Mouse (Mus musculus): ENCODE results near the gene Mgat5.

Gene Mgat5

DNA sequence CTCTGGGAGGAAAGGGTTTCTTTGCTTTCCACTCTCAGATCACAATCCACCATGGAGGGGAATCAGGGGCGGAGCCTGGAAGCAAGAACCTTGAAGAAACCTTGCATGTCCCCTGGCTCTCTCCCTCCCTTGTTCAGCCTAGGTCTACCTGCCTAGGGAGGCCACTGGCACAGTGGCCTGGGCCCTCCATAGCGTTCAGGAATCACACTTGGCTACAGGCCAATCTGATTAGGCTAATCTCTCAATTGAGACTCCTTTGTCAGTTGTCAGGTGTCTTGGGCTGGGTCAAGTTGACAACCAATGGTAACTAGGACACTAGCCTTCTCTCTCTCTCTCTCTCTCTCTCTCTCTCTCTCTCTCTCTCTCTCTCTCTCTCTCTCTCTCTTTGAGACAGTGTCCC lies 12.2 kb downstream of the Mgat5 start:
- CTCF ChIA-PET, result no interaction called here

DNA sequence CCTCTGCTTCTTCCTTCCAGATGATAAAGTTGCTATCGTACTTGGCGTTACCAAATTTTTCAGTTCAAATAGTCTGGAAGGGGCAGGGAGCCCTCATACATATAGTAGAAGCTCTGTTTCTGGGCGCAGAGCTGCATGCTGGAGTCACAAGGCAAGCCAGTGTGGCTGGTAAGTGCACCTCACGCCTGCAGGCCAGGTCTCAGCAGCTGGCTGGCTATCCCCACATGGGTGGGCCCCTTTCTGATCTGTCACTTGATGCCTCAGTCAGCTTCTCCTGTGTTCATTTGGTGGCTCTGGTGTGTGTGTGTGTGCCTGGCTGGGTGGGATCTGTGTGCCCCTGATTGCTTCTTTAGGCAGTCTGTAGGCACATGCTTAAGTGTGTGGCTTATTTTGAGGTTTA lies 12.8 kb downstream of the Mgat5 start:
- CTCF ChIA-PET, result interaction anchor here (0.7 kb wide), 1 partner anchor 22 kb away, joined by 3 read pairs; no protein-coding TSS in a partner anchor

- CTCF ChIA-PET, result interaction anchor here (0.7 kb wide), 1 partner anchor 22 kb away, joined by 3 read pairs; no protein-coding TSS in a partner anchor
These were observed 13.4 kb downstream of the Mgat5 start for GRCm38 (mm10) chr1:127218182-127218581.

DNA sequence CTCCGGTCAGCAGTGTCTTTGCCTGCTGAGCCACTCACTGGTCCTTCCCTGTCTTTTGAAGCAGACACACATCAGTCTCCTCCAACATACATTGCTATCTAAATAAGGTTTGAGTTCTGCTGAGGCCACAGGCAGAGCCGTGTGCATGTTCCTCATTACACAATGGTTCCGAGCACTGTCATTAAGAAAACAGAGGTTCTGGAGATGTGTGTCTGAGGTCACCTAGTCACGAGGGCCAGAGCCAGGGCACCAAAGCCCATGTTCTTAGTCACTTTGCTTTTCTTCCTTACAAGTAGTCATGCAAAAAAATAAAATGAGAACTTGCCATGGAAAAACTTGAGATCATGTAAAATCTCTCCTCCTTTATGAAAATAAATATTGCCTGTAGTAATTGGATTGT lies 14.3 kb downstream of the Mgat5 start:
- CTCF ChIA-PET, result no interaction called here

DNA sequence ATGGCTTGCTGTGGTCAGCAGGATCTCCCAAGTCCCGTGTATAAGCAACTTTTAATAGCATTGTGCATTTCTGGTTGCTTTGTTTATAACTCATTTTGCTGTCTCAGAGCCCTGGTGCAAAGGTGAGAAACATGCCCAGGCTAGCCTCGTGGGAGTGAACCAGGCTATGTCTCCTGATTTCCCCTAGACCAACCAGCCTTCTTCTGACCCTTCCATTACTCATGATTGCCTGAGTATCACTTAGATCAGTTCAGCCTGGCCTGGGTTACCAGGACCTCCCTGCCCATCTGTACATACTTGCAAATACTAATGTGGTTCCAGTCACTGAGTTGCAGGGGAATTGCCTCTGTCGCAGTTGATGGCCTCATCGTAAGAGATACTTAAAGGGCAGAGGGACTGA lies 14.8 kb downstream of the Mgat5 start:
- CTCF ChIA-PET, result no interaction called here

- CTCF ChIA-PET, result interaction anchor here (0.6 to 0.7 kb wide), 2 partner anchors 190 to 1937 kb away, joined by 3 read pairs; no protein-coding TSS in a partner anchor
These were observed 17.4 kb downstream of the Mgat5 start for GRCm38 (mm10) chr1:127221998-127222736.

GRCm38 (mm10) chr1:127225060-127225459 lies 20.2 kb downstream of the Mgat5 start:
- CTCF ChIA-PET, result no interaction called here

DNA sequence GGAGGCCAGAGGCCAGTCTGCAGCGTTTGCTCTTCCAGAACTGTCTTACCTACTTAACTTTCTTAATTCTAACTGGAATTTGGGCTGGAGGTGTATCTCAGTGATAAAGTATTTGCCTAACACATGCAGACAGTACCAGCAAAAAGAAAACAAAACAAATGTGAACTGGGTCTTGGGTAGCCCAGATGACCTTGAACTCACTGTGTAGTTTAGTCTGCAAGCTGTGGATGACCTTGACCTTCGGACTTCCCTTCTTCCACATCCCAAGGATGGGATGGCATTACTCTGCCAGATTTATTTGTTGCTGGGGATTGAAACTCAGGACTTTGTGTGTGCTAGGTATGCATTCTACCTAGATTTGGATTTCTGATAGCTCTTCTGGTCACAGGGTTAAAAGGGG lies 24.2 kb downstream of the Mgat5 start:
- CTCF ChIA-PET, result interaction anchor here (0.6 kb wide), 1 partner anchor 181 kb away, joined by 4 read pairs; no protein-coding TSS in a partner anchor

- CTCF ChIA-PET, result no interaction called here
These were observed 25.7 kb downstream of the Mgat5 start for GRCm38 (mm10) chr1:127230468-127230867.

- CTCF ChIA-PET, result no interaction called here
These were observed 28.4 kb downstream of the Mgat5 start for GRCm38 (mm10) chr1:127233191-127233651.

- CTCF ChIA-PET, result no interaction called here
These were observed 30.3 kb downstream of the Mgat5 start for GRCm38 (mm10) chr1:127235157-127235556.

DNA sequence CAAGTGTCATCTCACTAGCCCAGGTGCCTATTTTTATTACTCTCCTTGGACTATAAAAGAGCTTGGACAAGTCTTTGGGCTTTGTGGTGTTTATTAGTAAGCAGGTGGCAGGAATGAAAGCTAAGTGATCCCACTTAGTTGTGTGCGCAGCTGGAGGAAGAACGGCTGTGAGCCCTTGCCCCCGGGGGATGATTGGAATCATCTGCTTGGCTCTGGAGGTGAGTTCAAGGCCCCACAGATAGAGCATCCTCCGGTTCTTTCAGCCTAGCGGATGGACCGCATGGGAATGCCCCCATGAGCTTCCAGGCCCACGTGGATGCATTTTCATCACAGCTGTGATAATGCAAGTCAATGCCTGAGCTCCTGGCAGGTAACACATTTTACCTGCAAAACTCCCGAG lies 31.6 kb downstream of the Mgat5 start:
- CTCF ChIA-PET, result no interaction called here

DNA sequence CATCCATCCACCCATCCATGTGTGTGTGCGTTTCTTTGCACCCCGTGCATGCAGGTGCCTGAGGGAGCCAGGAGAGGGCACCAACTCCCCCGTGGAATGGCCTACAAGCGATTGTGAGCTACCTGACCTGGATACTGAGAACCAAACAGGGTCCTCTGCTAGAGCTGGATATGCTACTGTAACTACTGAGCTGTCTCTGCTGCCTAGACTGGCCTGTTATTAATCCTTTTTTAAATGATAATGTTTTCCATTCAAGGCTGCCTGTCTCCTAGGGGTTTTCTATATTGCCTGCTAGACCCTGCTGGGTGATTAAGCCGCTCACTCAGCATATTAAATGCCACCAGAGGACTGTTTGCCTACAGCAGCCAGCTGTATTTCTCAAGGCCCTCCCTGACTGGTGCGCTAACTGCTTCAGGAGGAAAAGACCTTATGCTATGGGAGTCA lies 34.1 kb downstream of the Mgat5 start:
- CTCF ChIA-PET, result interaction anchor here (0.7 kb wide), 1 partner anchor 910 kb away, joined by 6 read pairs; no protein-coding TSS in a partner anchor

DNA sequence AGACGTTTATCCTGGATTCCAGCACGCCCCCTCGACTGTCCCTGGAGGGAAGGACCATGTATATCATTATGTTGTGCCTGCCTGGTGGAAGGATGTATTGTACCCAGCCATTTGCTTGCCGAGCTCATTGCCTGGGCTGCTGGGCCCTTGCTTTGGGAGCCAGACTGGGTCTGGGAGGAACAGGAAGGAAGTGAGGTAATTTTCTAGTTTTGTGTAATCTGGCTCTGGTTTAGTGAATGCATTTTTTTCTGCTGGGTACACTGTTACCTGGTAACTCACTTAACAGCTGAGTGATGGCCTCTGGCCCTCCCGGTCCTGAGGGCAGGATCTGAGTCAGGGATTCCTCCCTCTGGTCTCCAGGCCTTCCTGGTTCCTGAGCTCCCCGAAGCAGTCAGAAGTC lies 35.1 kb downstream of the Mgat5 start:
- CTCF ChIA-PET, result interaction anchor here (0.5 kb wide), 1 partner anchor 40 kb away, joined by 4 read pairs; no protein-coding TSS in a partner anchor

- CTCF ChIA-PET, result no interaction called here
These were observed 37.5 kb downstream of the Mgat5 start for GRCm38 (mm10) chr1:127242151-127242887.

- CTCF ChIA-PET, result no interaction called here
These were observed 38.2 kb downstream of the Mgat5 start for GRCm38 (mm10) chr1:127242888-127243588.

GRCm38 (mm10) chr1:127244054-127244770 lies 39.4 kb downstream of the Mgat5 start:
- CTCF ChIA-PET, result interaction anchor here (0.8 kb wide), 1 partner anchor 45 kb away, joined by 3 read pairs; no protein-coding TSS in a partner anchor

DNA sequence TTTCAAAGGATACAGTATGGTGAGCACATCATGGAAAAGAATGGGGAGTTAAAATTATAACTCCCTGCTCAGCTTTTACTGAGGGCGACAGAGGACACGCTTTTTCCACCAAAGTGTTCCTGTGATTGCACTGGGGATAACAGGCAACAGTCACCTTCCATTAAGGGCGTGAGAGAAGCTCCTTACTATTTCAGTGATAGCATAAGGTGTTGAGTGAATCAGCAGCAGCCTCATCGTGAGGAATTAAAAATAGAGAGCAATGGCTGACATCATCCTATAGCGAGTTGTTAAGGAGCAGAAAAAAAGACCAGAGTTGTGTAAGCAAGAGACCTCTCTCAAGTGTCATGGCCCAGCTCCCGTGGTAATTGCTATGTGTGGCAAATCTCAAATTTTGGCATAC lies 41.3 kb downstream of the Mgat5 start:
- CTCF ChIA-PET, result no interaction called here

DNA sequence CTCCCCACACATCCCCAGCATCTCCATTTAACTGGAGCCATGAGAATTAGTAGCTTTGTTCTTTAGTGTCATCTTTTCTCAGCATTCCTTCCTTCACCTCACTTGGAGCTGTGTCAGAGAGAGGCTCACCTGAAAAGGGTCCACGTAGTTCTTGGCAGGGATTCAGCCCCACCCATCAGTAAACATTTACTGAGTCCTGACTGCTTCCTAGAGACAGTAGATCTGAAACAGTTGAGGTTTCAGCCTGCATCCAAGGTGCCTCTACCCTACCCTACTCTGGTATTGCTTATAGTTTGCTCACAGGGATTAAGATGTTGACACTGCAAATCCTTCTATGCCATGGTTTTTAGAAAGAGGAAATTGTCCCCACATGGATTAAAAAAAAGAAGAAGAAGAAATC lies 43.6 kb downstream of the Mgat5 start:
- CTCF ChIA-PET, result no interaction called here

- CTCF ChIA-PET, result interaction anchor here (0.7 kb wide), 1 partner anchor 27 kb away, joined by 3 read pairs; no protein-coding TSS in a partner anchor
These were observed 44.8 kb downstream of the Mgat5 start for GRCm38 (mm10) chr1:127249621-127250020.

GRCm38 (mm10) chr1:127250313-127250712 lies 45.5 kb downstream of the Mgat5 start:
- CTCF ChIA-PET, result no interaction called here

All from spleen, embryonic (tissue).